Mouse (Mus musculus) kidney, postnatal 36 days (tissue): ENCODE data around the gene Mrpl34.

ENCODE experiments used
- DNase-seq, 2 experiments: peaks; one replicate each; pipeline ENCODE4 v3.0.0; 2021 to 2022; ENCODE audit warnings: mixed read lengths in 2 of 2

The Mrpl34 gene

GRCm38 (mm10) chr8:71469411-71469810 is 4.7 kb downstream of the Mrpl34 start:
- DNase-seq = peak; percentile 32 to 52

DNA sequence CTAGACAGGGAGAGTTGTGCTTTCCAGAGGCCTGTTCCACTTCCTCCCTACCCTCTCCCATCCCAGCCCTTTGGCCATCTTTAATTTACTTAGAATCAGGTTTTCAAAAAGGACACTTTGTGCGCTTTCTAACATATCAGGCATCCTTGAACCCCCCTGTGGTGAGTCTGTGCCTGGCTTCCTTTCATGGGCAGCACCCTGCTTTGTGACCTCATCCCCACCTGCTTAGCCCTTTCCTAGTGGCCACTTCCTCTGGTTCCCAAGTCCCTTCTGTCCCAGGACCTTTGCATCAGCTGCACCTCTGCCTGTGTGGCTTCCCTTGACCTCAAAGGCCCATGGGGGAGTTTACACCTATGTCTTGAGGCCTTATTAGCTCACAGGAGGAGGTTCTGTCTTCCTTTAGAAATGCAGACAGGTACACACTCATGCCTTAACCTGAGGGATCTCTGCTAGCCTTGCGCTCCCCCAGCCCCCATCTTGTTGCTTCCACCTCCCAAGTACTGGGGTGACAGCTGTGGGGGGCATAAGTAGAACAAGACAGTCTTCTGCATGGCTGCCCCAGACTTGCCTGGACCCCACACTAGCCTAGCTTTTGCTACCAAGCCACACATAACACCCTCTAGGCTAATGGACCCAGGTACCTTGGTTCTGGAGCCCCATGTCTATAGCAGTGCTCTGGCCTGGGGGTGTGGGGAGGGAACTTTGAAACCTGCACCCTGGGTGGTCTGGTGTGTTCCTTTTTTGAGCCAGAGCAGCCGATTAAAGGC is 5.6 kb downstream of the Mrpl34 start:
- no peak for DNase-seq

DNA sequence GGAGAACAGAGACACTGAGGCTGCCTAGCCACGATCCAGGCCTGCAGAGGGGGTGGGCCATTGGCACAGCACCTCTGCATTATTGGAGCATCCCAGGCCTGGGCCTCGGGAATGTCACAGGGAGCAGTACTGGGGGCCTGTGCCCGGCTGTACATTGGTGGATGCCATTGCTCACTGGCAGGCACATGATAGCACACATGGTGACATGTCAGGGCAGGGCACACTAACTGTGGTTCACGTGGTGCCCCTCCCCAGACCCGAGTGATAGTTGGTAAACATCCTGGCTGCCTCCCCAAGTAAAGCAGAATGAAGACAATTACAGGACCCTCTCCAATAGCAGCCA is 6.1 kb downstream of the Mrpl34 start:
- no peak for DNase-seq

GRCm38 (mm10) chr8:71471861-71472260 is 7.1 kb downstream of the Mrpl34 start:
- no peak for DNase-seq

DNA sequence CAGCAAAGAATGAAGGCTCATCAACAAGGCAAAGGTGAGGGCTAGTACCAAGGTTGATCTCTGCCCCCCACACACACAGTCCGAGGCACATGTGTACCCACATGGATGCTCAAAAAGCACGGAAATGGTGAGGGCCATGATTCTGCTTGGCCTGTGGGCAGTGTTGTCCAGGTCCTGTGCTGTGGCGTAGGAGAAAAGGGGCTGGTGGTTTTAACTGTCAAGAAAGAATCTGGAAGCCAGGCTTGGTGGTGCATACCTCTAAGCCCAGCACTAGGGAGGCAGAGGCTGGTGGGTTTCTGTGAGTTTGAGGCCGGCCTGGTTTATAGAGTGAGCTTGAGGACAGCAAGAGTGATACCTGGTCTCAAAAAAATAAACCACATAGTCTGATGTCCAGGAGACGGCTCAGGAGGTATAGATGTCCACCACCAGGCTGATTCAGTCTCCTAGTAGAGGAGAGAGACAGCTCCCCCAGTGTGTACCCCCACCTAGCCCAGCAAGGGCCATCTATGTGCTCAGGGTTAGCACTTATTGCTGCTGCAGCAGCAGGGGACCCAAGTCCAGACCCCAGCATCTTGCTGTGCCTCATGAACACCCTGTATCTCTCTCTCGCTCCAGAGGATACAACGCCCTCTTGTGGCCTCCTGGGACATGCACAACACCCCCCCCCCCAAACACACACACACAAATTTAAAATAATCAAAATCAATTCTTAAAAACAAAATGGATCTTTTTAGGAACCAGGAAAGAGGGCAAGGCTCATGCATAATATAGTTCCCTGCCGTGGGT is 8.0 kb downstream of the Mrpl34 start:
- DNase-seq = no peak

DNA sequence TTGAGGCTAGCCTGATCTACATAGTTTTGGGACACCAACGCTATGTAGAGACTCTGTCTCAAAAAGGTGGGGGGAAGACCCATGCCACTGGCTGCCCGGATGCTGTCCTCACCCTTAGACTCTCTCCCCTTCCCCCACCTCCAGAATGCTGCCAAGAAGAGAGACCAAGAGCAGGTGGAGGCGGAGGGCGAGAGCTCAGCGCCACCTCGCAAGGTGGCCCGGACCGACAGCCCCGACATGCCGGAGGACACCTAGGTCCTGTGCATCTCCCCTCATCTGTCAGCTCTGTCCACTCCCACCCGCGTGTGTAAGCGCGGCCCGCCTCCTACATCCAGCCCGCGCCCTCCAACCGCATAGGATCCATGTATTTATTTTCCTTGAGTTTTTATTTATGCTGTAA is 9.6 kb downstream of the Mrpl34 start:
- no peak for DNase-seq

DNA sequence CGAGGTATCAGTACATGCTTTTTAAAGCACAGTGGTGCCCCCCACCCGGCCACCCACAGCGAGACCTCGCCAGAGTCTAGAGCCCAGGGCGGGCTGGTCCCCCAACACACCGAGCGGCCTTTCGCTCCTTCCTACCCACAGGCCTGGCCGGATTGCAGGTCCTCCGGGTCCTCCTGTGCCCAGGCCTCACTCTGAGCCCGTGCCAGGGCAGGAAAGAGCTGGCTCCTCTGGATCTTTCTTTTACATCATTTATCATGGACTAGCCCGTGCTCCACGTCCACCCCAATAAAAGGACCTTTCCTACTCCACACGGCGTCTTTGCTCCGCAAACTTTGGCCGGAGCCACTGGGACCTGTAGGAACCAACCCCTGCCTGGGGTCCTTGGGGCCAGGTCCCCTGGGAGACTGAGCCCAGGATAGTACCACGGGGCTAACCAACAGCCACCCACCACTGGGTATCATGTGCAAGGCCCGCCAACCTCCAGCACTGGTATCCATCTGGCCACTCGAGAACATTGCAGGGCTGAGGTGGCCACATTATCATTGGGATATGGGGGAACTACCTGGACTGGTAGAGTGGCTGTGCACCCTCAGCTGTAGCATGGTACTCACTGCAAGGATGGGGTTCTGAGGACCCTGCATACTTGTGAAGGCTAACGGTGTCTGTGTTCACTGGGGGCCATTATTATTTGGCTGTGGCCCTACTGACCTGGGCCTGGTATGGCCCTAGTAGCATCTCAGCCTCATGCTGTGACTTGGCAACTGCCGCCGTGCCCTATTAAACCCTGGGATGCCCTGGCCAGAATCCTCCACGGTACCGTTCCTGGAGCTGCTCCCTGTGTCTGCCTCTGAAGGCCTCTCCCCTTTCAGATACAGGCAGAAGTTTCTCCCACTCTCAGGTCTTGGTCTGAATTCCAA is 10.3 kb downstream of the Mrpl34 start:
- DNase-seq = peak in 1 of 2 experiments; percentile 34

DNA sequence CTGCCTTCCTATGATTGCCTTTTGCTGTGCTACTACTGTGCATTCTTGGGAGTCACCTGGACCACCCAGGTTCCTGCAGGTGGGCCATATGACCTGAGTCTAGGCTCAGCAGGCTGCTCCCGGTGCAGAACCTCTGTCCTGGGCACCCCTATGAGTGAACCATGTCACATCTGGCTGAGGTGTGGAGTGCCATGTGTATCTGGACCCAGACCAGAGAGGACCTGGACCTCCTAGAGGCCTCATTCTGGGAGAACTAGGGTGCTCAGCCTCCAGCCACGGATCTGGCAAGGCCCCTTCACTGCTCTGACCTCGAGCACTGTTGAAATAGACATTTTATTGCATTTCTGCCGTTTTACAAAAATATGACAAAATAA is 10.9 kb downstream of the Mrpl34 start:
- no peak for DNase-seq

DNA sequence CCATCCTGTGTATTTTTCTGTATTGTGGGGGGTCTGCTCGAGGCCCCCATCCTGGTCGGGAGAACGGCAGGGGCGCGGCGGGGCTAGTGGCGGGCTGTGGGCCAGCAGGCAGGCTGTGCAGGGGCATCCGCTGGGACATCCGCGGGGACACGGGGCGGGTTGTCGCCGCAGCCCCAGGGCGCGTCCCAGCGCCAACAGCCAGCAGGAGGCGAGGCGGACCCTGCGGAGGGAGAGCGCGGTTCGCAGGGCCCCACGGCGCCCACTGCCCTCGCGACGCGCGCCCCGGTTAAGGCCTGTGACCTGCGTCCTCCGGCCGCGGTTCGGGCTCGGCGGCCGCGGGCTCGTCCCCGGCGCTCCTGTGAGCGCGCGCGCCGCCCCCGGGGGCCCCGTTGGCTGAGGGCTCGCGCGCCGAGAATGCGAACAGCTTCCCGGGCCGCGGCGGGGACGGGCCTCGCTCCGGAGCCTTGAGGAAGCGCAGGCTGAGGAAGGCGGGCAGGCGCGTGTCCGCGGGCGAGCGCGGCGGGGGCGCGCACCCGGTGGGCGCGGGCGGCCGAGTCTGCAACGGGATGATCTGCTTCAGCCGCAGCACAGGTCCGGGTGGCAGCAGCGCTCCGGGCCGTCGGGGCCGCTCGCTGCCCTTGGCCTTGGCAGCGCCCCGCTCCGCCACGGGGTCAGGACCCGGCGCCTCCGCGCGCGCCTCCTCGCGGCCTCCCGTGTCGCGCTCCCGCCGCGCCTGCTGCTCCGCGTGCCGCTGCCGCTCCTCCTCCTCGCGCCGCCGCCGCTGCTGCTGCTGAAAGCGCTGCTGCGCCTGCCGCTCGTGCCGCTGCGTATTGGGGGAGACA is 11.6 kb downstream of the Mrpl34 start:
- peak; percentile 74 to 88 for DNase-seq

DNA sequence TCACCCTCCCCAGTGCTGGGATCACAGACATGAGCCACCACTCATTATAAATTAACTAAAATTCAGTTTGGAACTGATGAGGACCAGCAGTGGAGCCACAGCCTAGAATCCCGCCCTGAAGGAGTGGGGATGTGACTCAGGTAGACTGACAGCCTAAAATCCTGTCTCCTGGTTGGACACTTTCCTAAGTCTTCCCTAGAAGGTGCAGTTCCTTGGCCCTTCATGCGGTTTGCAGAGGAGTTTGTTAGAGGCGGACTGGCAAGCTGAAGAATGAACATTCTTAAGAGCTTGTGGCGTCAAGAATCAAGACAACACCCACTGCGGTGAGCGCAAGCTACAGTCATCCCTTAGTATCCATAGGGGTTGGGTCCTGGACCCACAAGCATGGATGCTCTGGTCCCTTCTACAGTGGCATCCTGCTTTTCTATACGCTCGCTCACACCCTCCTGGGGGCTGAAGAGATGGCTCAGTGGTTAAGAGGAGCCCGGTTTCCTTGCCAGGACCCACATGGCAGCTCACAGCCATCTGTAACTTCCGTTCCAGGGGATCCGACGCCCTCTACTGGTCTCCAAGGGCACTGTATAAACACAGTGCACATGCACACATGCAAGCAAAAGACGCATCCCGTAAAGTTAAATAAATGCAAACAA is 12.6 kb downstream of the Mrpl34 start:
- DNase-seq = peak in 1 of 2 experiments; percentile 47

DNA sequence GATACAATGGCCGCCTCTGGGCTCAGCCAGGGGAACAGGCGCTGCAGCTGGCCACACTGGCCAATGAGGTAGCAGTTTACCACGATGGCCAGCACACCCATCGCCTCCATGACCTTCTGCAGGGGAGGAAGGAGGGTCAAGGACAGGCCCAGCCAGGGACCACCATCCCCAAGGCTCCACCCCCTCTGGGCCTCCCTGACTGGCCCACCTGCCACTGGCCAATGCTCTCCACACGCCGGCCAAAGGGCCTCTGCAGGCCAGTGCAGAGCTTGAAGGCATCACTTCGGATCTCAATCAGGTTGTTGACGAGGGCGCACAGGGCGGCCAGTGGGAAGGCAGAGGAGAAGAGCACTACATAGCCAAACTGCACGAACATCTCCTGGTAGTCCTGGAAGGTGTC is 14.2 kb downstream of the Mrpl34 start:
- DNase-seq = no peak

GRCm38 (mm10) chr8:71483932-71484331 is 19.2 kb downstream of the Mrpl34 start:
- peak; percentile 59 to 86 for DNase-seq

- DNase-seq = no peak
Measured at GRCm38 (mm10) chr8:71484736-71485135, 20.0 kb downstream of the Mrpl34 start.

DNA sequence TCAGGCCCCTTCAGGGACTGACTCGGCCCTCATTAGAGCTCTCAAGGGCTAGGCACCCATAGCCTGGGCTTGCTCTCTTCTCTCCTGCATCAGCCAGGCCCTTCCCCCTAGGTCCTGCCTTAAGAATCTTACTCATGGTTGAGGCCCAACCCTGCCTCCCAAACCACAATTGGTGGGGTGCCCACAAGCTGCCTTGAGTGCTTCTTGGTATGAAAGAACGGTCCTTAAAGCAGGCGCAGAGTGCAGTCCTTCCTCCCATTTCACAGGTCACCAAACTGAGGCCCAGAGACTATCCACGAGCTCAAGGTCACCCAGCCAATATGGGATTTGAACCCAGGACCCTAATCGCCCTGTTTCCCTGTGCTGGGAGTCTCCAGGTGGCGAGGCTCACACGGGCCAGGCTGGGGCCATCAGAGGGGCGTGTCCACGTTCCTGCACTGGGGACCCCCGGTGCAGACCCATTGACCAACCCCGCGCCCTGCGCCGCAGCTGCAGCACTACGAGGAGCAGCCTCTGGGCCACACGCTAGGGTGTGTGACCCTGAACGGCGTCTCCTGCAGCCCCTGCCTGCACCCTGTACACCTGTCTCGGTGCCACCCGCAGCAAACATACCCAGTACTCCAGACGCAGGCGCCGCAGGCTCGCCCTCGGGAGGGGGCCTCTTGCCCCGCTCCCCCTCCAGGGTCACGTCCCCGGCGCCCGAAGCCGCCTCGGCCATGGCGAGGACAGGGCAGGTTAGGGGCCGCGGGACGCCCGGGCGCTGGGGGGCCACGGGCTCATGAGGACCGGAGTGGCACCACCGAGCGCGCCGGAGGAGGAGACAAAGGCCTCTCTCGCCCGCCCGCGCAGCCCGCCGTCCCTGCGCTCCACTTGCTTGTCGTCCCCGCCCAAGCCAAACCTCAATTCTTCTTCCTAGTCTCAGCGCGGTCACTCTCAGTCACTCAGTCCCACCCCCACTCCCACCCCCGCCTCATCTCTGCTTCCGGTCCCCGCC is 20.7 kb downstream of the Mrpl34 start, which contains the start of gene Ano8:
Gene Ano8, minus strand, starts transcription at position 822 of the 994 bp plus-strand sequence.
- peak; percentile 91 to 93 for DNase-seq

- DNase-seq = no peak
Measured at GRCm38 (mm10) chr8:71486136-71486529, 21.4 kb downstream of the Mrpl34 start.

DNA sequence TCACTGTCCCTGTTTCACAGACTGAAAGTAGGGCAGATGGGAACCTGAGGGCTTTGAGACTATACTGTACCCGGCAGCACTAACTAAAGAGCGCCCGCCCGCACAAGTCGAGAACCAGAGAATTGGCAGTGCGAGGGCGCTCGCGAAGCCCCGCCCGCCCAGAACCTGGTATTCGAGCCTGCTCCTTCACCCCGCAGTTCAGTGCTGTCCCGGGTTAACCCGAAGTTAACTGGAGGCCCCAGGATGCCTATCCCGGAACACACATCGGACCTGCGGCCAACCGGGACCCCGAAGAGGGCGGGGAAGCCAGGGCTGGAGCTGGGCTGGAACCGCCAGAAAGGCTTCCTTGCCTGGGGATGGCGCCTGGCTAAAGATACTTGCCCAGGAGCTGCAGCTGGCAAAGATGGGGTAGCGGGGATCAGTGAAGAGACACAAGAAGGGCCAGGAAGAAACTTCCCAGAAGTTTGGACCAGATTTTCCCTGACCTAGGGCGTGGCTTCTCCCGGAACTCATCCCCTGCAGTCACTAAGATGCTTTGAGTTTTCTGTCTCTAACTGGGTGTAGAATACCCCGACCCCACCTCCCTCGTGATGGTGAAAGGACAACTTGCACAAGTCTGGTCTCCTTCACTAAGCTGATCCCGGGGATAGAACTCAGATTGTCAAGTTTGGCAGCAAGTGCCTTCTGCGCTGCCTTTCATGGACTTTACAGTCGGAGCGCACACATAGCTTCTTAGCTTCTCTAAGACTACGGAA is 23.1 kb downstream of the Mrpl34 start, which contains the start of gene Gtpbp3:
Gene Gtpbp3, plus strand, starts transcription at position 413 of the 755 bp plus-strand sequence.
- DNase-seq = peak; percentile 92 to 93

DNA sequence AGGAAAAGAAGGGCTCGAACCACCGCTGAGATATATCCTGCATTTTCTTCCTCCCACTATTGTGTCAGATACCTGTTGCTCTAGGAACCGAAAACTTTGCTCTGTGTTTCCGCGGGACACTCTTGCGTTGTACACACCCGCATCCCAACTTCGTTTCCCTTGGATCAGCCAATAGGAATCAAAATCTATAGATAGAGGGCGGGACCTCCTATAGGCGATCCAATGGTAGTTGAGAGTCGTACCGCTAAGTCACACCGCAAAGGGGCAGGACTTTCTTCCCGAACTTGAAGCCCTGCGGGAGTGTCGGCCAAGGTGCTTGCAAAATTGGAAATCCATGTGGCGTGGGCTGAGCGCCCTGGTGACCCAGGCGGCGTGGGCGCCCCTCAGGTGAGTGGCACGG is 23.7 kb downstream of the Mrpl34 start:
- DNase-seq = peak; percentile 88 to 94

DNA sequence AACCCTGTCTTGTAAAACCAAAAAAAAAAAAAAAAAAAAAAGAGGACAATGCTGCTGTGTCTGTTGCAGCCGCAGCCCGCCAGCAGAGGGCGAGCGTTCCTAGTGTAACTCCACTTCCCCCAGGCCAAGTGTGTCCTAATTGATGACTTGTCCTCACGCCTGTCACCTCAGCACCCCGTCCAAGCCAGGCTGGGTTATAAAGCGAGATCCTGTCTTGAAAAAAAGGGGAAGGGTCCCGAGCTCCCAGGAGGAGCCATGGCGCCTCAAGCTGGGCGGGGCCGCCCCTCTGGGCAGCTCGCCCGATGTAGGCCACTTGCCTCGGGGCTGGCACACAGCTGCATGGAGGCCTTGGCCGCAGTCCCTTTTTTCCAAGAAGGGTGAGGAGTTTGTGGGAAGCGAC is 30.3 kb downstream of the Mrpl34 start:
- peak; percentile 90 to 94 for DNase-seq

GRCm38 (mm10) chr8:71495811-71496210 is 31.1 kb downstream of the Mrpl34 start:
- DNase-seq = peak in 1 of 2 experiments; percentile 54
